Mouse (Mus musculus) bone marrow, adult 2 months (tissue): ENCODE results near the gene Mapk6.

Experiments used
- CTCF ChIP-seq: fragments of 200-500 bp; IDR thresholded peaks from 2 replicates; pipeline ENCODE4 v1.5.1; 2011; ENCODE audit warnings: low read length, control low read depth; ENCODE audit not compliant: control insufficient read depth, insufficient read depth
- POLR2A ChIP-seq: fragments of 200-500 bp; IDR thresholded peaks from 2 replicates; pipeline ENCODE4 v1.6.1; 2011; ENCODE audit warnings: low read depth, mild to moderate bottlenecking, control low read depth, low read length, borderline replicate concordance; ENCODE audit not compliant: control insufficient read depth

DNA sequence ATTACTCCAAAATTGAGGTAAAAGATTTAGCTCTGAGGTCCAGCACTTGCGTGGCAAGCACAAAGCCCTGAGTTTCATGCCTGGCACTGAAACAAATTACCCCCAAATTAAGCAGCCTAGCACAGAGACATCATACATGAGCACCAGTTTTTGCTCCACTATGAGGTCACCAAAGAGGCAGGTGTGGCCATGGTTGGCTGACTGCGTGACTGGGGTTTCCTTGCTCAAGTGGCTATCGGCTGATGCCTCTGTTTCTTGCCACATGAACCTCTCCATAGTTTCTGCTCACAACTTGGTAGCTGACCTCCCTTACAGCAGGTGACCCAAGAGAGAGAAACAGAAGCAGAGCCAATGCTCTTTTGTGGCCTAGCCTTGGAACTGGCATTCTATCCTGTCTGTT lies 81.8 kb downstream of the Mapk6 start:
- no peak for TF ChIP-seq CTCF
- no peak for TF ChIP-seq POLR2A
